Mouse (Mus musculus) MEL (cell line): Measurements from ENCODE around the gene Dntt. TPM values are rescaled to one million over a fixed set of nuclear protein-coding genes. Genes with fewer than 3 reads are reported as not detected.

Experiments used
- DNase-seq: peaks from one replicate; pipeline ENCODE4 v3.0.0; 2011; ENCODE audit warnings: low read depth, low spot score
- H3K27ac ChIP-seq: 2 replicates; pipeline ENCODE4 v1.5.1; 2012; ENCODE audit warnings: low read depth, mild to moderate bottlenecking, control low read depth, low read length, moderate library complexity; ENCODE audit not compliant: control insufficient read depth
- H3K27me3 ChIP-seq, 2 experiments: fragments of 150-350 bp in 1 of 2; sonication (generic) in 1 of 2; 2 replicates each; pipeline ENCODE4 v1.6.1; 2012; ENCODE audit warnings: low read length in 2 of 2, mild to moderate bottlenecking in 2 of 2, improper control_type of control experiment in 1 of 2, moderate library complexity in 1 of 2; ENCODE audit not compliant: insufficient read depth in 2 of 2, control insufficient read depth in 1 of 2
- H3K36me3 ChIP-seq, 2 experiments: 2 replicates each; pipeline ENCODE4 v1.6.1; 2012 to 2014; ENCODE audit warnings: low read length in 2 of 2, improper control_type of control experiment in 1 of 2, inconsistent platforms in 1 of 2, mild to moderate bottlenecking in 1 of 2; ENCODE audit not compliant: insufficient read depth in 2 of 2, control insufficient read depth in 1 of 2
- H3K4me1 ChIP-seq, 2 experiments: fragments of 150-350 bp in 1 of 2; sonication (generic) in 1 of 2; 2 replicates each; pipeline ENCODE4 v1.6.1; 2012; ENCODE audit warnings: low read length in 2 of 2, improper control_type of control experiment in 1 of 2, mild to moderate bottlenecking in 1 of 2; ENCODE audit not compliant: insufficient read depth in 2 of 2, control insufficient read depth in 1 of 2
- H3K4me3 ChIP-seq, 2 experiments: fragments of 150-350 bp in 1 of 2; sonication (generic) in 1 of 2; 2 replicates each; pipeline ENCODE4 v1.5.1; 2012; ENCODE audit warnings: low read depth in 2 of 2, low read length in 2 of 2, mild to moderate bottlenecking in 2 of 2, moderate library complexity in 2 of 2, control low read depth in 1 of 2, improper control_type of control experiment in 1 of 2; ENCODE audit not compliant: control insufficient read depth in 1 of 2, insufficient read depth in 1 of 2
- H3K79me2 ChIP-seq: 2 replicates; pipeline ENCODE4 v1.6.1; 2012; ENCODE audit warnings: mild to moderate bottlenecking, low read length, moderate library complexity; ENCODE audit not compliant: control insufficient read depth, poor library complexity, insufficient read depth
- H3K9ac ChIP-seq: 2 replicates; pipeline ENCODE4 v1.6.1; 2012; ENCODE audit warnings: low read depth, mild to moderate bottlenecking, control low read depth, low read length, moderate library complexity; ENCODE audit not compliant: control insufficient read depth, poor library complexity, severe bottlenecking
- H3K9me3 ChIP-seq: fragments of 150-350 bp; sonication (generic); replicated peaks from 2 replicates; pipeline ENCODE4 v1.6.1; 2012; ENCODE audit warnings: mild to moderate bottlenecking, low read length, improper control_type of control experiment, moderate library complexity; ENCODE audit not compliant: insufficient read depth
- CHD1 ChIP-seq: IDR thresholded peaks from 2 replicates; pipeline ENCODE4 v1.6.1; 2012; ENCODE audit warnings: low read depth, mild to moderate bottlenecking, inconsistent platforms, low read length, improper control_type of control experiment
- CHD2 ChIP-seq: IDR thresholded peaks from 2 replicates; pipeline ENCODE4 v1.6.1; 2011; ENCODE audit warnings: low read length, improper control_type of control experiment
- CTCF ChIP-seq, 3 experiments: IDR thresholded peaks in 2 of 3; conservative IDR thresholded peaks in 1 of 3; 2 replicates each; pipeline ENCODE4 v1.5.1; 2011 to 2012; ENCODE audit warnings: low read length in 3 of 3, low read depth in 2 of 3, mild to moderate bottlenecking in 2 of 3, improper control_type of control experiment in 1 of 3, inconsistent platforms in 1 of 3, mixed read lengths in 1 of 3, moderate library complexity in 1 of 3; ENCODE audit not compliant: control insufficient read depth in 1 of 3, insufficient read depth in 1 of 3, poor library complexity in 1 of 3, severe bottlenecking in 1 of 3
- ELF1 ChIP-seq: IDR thresholded peaks from 2 replicates; pipeline ENCODE4 v1.6.1; 2014; ENCODE audit warnings: low read depth, mild to moderate bottlenecking, inconsistent platforms, low read length, improper control_type of control experiment, moderate library complexity
- HCFC1 ChIP-seq: IDR thresholded peaks from 2 replicates; pipeline ENCODE4 v1.6.1; 2012; ENCODE audit warnings: low read depth, mild to moderate bottlenecking, inconsistent platforms, low read length, improper control_type of control experiment, moderate library complexity
- MAX ChIP-seq: IDR thresholded peaks from 2 replicates; pipeline ENCODE4 v1.6.1; 2011; ENCODE audit warnings: low read length, improper control_type of control experiment
- MAZ ChIP-seq: IDR thresholded peaks from 2 replicates; pipeline ENCODE4 v1.6.1; 2012; ENCODE audit warnings: low read depth, mild to moderate bottlenecking, inconsistent platforms, low read length, improper control_type of control experiment
- MXI1 ChIP-seq: IDR thresholded peaks from 2 replicates; pipeline ENCODE4 v1.6.1; 2011; ENCODE audit warnings: mild to moderate bottlenecking, low read depth, low read length, improper control_type of control experiment
- SIN3A ChIP-seq: IDR thresholded peaks from 2 replicates; pipeline ENCODE4 v1.6.1; 2012; ENCODE audit warnings: low read length, improper control_type of control experiment, inconsistent platforms
- TBP ChIP-seq: IDR thresholded peaks from 2 replicates; pipeline ENCODE4 v1.8.0; 2011; ENCODE audit warnings: low read depth, low read length, improper control_type of control experiment
- TCF12 ChIP-seq: IDR thresholded peaks from 2 replicates; pipeline ENCODE4 v1.6.1; 2014; ENCODE audit warnings: low read depth, mild to moderate bottlenecking, inconsistent platforms, low read length, improper control_type of control experiment, moderate library complexity
- ZC3H11A ChIP-seq: IDR thresholded peaks from 2 replicates; pipeline ENCODE4 v1.6.1; 2012; ENCODE audit warnings: low read depth, mild to moderate bottlenecking, inconsistent platforms, low read length, improper control_type of control experiment
- ZKSCAN1 ChIP-seq: IDR thresholded peaks from 2 replicates; pipeline ENCODE4 v1.6.1; 2012; ENCODE audit warnings: low read depth, mild to moderate bottlenecking, inconsistent platforms, low read length, improper control_type of control experiment, moderate library complexity
- ZMIZ1 ChIP-seq: IDR thresholded peaks from 2 replicates; pipeline ENCODE4 v1.6.1; 2012; ENCODE audit warnings: low read depth, mild to moderate bottlenecking, inconsistent platforms, low read length, improper control_type of control experiment, moderate library complexity
- polyA plus RNA-seq, 2 experiments: library from polyadenylated mRNA; stranded (reverse) in 1 of 2; unstranded in 1 of 2; fragments of >175 nt in 1 of 2; fragments of >200 nt in 1 of 2; gene quantifications; 2 replicates each; pipeline versions ENCODE4 v1.2.1 to v1.2.4; 2012; ENCODE audit warnings: low replicate concordance in 2 of 2, low read depth in 1 of 2; ENCODE audit not compliant: insufficient read length in 2 of 2, insufficient read depth in 1 of 2, missing spikeins in 1 of 2
- total RNA-seq: library from RNA; depleted of rRNA; stranded (reverse); fragments of 300-350 nt; gene quantifications from 2 replicates; pipeline ENCODE4 v1.2.3, GENCODE M21; 2012

Dntt gene
- total and polyA plus RNA-seq, 3 experiments = not detected

GRCm38 (mm10) chr19:41007326-41007725 lies 21.7 kb upstream of the Dntt start:
- TF ChIP-seq CHD1 (no peak), CHD2 (no peak), ZC3H11A (no peak), MXI1 (no peak), ZMIZ1 (no peak), HCFC1 (no peak)
- no peaks in the 10 kb centered on the region; a peak in 1 of 4 replicates for H3K27me3 ChIP-seq
- H3K79me2 ChIP-seq = no peaks in the 10 kb centered on the region
- no peak overlapping the region for H3K4me3 ChIP-seq
- no peaks in the 10 kb centered on the region for H3K36me3 ChIP-seq
- no peaks in the 10 kb centered on the region for H3K4me1 ChIP-seq
- H3K9me3 ChIP-seq = no peaks in the 10 kb centered on the region
- no peak overlapping the region for H3K27ac ChIP-seq
- no peak overlapping the region for H3K9ac ChIP-seq
- DNase-seq = no peak

- H3K4me1 ChIP-seq = no peaks in the 10 kb centered on the region
Measured at GRCm38 (mm10) chr19:41007733-41008132, 21.3 kb upstream of the Dntt start.

GRCm38 (mm10) chr19:41008674-41009395 lies 20.2 kb upstream of the Dntt start:
- DNase-seq = no peak
- Histone ChIP-seq H3K4me3 (no peak overlapping the region), H3K9me3 (no peaks in the 10 kb centered on the region), H3K9ac (no peak overlapping the region), H3K27ac (no peak overlapping the region)
- TF ChIP-seq MAX = no peak
- TF ChIP-seq TCF12 = no peak
- no peak for TF ChIP-seq ZKSCAN1
- TF ChIP-seq TBP = no peak
- no peak for TF ChIP-seq MAZ
- TF ChIP-seq SIN3A = no peak
- no peak for TF ChIP-seq ELF1
- no peak for TF ChIP-seq CHD1
- TF ChIP-seq CTCF (IDR thresholded peaks at IDR 0.05 in 2 of 3, conservative IDR thresholded peaks at IDR 0.05 in 1 of 3; ENCODE audit: control insufficient read depth in 1 of 3, insufficient read depth in 1 of 3, low read depth in 2 of 3, low read length in 3 of 3, poor library complexity in 1 of 3, severe bottlenecking in 1 of 3) = 0 out of 6 replicates have a peak, but pooled peaks of 1 of the 3 experiments have one; percentile 9
- TF ChIP-seq, all 39 proteins: peak for 1
- no peaks in the 10 kb centered on the region for H3K36me3 ChIP-seq
- no peaks in the 10 kb centered on the region for H3K79me2 ChIP-seq
- no peaks in the 10 kb centered on the region for H3K4me1 ChIP-seq
- H3K27me3 ChIP-seq = no peaks in the 10 kb centered on the region; a peak in 1 of 4 replicates

More at GRCm38 (mm10) chr19:41007733-41008132, 21.3 kb upstream of the Dntt start:
- no peak for DNase-seq
- TF ChIP-seq MAX = no peak
- TF ChIP-seq TBP = no peak
- TF ChIP-seq, all 39 proteins: peak for 0
- Histone ChIP-seq H3K27ac (no peak overlapping the region), H3K79me2 (no peaks in the 10 kb centered on the region), H3K27me3 (no peaks in the 10 kb centered on the region; a peak in 1 of 4 replicates), H3K9ac (no peak overlapping the region), H3K9me3 (no peaks in the 10 kb centered on the region), H3K36me3 (no peaks in the 10 kb centered on the region), H3K4me3 (no peak overlapping the region)
